Mouse (Mus musculus) small intestine, adult 2 months (tissue): Measurements from ENCODE around the gene Gm5737. TPM values are rescaled to one million over a fixed set of nuclear protein-coding genes. Genes with fewer than 3 reads are reported as not detected.

Source experiments
- H3K27ac ChIP-seq: fragments of 200-500 bp; 2 replicates; pipeline ENCODE4 v1.5.1; 2012; ENCODE audit warnings: low read depth, low read length, control low read depth, inconsistent platforms; ENCODE audit not compliant: insufficient read depth
- H3K27me3 ChIP-seq: fragments of 200-500 bp; 2 replicates; pipeline ENCODE4 v1.6.1; 2012; ENCODE audit warnings: mild to moderate bottlenecking, moderate library complexity, low read length, inconsistent platforms; ENCODE audit not compliant: control insufficient read depth, insufficient read depth
- H3K36me3 ChIP-seq: fragments of 200-500 bp; 2 replicates; pipeline ENCODE4 v1.6.1; 2012; ENCODE audit warnings: mild to moderate bottlenecking, low read length, control low read depth, inconsistent platforms; ENCODE audit not compliant: control insufficient read depth, insufficient read depth
- H3K4me1 ChIP-seq: fragments of 200-500 bp; 2 replicates; pipeline ENCODE4 v1.6.1; 2012; ENCODE audit warnings: low read length, inconsistent platforms, mixed read lengths; ENCODE audit not compliant: control insufficient read depth, insufficient read depth, insufficient read length
- H3K4me3 ChIP-seq: fragments of 200-500 bp; 2 replicates; pipeline ENCODE4 v1.5.1; 2012; ENCODE audit warnings: low read depth, mild to moderate bottlenecking, control low read depth, inconsistent platforms, low read length, moderate library complexity
- CTCF ChIP-seq: fragments of 200-500 bp; IDR thresholded peaks from 2 replicates; pipeline ENCODE4 v1.5.1; 2012; ENCODE audit warnings: low read depth, mild to moderate bottlenecking, control low read depth, inconsistent platforms, low read length, moderate library complexity, mixed read lengths; ENCODE audit not compliant: insufficient replicate concordance, insufficient read length; ENCODE audit errors: extremely low read depth
- POLR2A ChIP-seq: fragments of 200-500 bp; IDR thresholded peaks from 2 replicates; pipeline ENCODE4 v1.6.1; 2012; ENCODE audit warnings: low read depth, mild to moderate bottlenecking, control low read depth, inconsistent platforms, low read length, moderate library complexity
- WGBS: fragments of 180-500 bp; shearing (Covaris S2); methylation state at CpG from one replicate; pipeline ENCODE4 v1.1.7; 2018; 5-methylcytosine and 5-hydroxymethylcytosine counted together
- polyA plus RNA-seq: library from polyadenylated mRNA; depleted of rRNA; stranded (reverse); fragments of >200 nt; gene quantifications from 2 replicates; pipeline ENCODE4 v1.2.3, GENCODE M21; 2012

Gm5737 gene
- polyA plus RNA-seq, 1 experiment = not detected

- Histone ChIP-seq H3K4me3 (peak overlapping the region; percentile 23; the same call in 1 of the 2 replicates), H3K27ac (no peak overlapping the region), H3K36me3 (no peaks in the 10 kb centered on the region), H3K4me1 (peaks cover 3% of the 10 kb centered on the region; the same call in 1 of the 2 replicates), H3K27me3 (0 out of 2 replicates have a peak, but pooled peaks cover 4% of the 10 kb centered on the region)
- TF ChIP-seq CTCF = no peak
- no peak for TF ChIP-seq POLR2A
- 8% methylated on average over 27 of the region's 27 CpGs for WGBS
Measured at GRCm38 (mm10) chr7:120809705-120810104, 2.5 kb upstream of the Gm5737 start.

DNA sequence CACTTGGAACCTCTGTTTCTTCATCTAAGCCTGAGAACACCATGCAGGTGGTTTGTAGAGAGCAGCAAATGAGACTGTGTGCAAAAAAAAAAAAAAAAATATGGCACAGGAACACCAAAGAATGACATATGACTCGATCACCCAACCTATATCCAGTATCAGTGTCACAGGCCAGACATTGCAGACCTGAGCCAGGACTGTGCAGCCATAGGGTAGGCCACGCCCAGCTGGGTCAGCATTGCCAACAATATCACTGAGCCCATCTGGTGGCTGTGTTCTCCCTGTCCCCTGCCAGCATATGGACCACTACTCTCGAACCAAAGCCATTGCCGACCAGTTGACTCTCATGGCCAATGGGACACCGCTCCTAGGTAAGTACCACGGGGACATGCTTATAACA, 5.4 kb downstream of the Gm5737 start:
- WGBS = 81% methylated on average over 6 of the region's 6 CpGs
- Histone ChIP-seq H3K27me3 (no peaks in the 10 kb centered on the region), H3K4me1 (no peaks in the 10 kb centered on the region), H3K4me3 (no peak overlapping the region), H3K27ac (no peak overlapping the region), H3K36me3 (no peaks in the 10 kb centered on the region)
- TF ChIP-seq CTCF = no peak
- TF ChIP-seq POLR2A = no peak

DNA sequence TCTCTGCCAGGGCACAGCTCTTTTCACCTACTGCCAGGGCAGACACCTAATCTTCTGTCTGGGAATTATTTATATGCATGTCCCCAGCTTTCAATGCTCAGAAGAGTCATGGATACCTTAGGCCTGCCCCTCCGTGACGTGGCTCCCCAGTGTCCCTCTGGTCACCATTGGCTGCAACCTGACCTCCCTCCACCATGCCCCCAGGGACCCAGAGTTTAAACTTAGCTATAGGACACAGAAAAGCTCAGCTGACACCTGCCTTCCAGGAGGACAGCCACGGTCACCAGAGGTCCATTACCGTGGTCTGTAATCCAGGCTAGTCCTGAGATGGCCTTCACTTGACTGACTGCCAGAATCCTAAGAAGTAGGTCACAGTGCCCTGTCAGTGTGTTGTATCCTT, 7.2 kb downstream of the Gm5737 start:
- TF ChIP-seq POLR2A (no peak), CTCF (no peak)
- Histone ChIP-seq H3K4me1 (no peaks in the 10 kb centered on the region), H3K36me3 (no peaks in the 10 kb centered on the region), H3K27me3 (no peaks in the 10 kb centered on the region), H3K4me3 (no peak overlapping the region), H3K27ac (no peak overlapping the region)
- 89% methylated on average over 4 of the region's 4 CpGs for WGBS

DNA sequence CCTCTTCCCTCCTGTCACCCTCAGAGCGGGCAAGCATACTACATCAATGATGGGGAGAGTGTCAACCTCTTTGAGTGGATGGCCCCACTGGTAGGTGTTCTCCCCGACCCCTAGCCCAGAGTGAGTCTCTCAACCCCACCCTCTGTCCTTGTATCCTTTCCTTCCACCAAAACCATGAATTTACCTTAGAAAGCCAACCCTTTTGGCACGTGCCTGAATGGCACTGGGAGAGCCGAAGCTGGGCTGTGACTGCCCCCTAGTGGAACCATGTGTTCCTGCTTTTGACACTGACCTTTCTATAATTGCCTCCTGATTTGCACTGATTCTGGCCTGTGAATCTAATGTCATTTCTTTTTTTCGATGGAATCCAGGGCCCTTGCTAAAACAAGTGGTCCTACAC, 11.1 kb downstream of the Gm5737 start:
- no peaks in the 10 kb centered on the region for H3K4me1 ChIP-seq
- 22% methylated on average over 5 of the region's 5 CpGs for WGBS
- TF ChIP-seq CTCF = peak; percentile 84; the same call in 1 of the 2 replicates
- no peak for TF ChIP-seq POLR2A
- no peak overlapping the region for H3K27ac ChIP-seq
- H3K27me3 ChIP-seq = no peaks in the 10 kb centered on the region
- H3K36me3 ChIP-seq = no peaks in the 10 kb centered on the region
- H3K4me3 ChIP-seq = no peak overlapping the region

DNA sequence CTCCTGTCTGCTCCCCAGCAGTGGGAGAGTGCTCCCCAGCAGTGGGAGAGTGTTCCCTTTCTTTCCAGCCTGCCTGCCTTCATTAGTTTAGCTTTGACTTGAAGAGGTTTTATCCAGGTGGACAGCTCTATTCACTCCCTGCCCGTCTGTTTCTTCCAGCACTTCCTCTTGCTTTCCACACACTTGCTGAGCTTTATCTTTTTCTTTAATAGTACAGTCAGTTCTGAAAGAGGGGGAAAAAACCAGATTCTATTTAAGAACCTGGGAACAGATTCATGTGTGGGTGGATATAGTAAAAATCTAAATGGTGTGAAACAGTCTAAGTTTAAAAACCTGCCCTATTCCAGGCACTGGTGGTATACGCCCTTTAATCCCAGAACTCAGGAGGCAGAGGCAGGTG, 12.9 kb downstream of the Gm5737 start:
- no peaks in the 10 kb centered on the region for H3K4me1 ChIP-seq
- no peak overlapping the region for H3K27ac ChIP-seq
- TF ChIP-seq CTCF = no peak
- TF ChIP-seq POLR2A = no peak
- no peaks in the 10 kb centered on the region for H3K36me3 ChIP-seq
- no peaks in the 10 kb centered on the region for H3K27me3 ChIP-seq
- WGBS = 71% methylated on average over 2 of the region's 2 CpGs
- H3K4me3 ChIP-seq = no peak overlapping the region

DNA sequence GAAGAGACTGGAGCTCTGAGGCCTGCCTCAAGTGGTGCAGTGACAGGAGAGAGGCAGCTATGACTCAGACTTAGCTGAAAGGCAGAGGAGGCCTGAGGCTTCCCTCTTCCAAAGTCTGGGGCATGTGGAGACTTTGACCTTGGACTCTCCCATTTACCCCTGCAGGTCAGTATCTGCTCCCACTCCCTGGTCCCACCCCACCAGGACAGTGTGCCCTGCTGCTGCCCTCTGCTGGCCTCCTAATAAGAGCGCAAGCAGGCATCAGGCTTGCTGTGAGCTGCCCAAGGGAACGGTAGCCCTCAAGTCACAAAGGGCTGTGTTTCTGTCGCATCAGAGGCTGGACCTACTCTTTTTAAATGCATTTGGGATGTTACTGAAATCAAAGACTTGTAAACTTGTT, 14.2 kb downstream of the Gm5737 start:
- Histone ChIP-seq H3K27me3 (no peaks in the 10 kb centered on the region), H3K27ac (no peak overlapping the region), H3K36me3 (no peaks in the 10 kb centered on the region), H3K4me3 (no peak overlapping the region), H3K4me1 (peaks cover 2% of the 10 kb centered on the region; the same call in 1 of the 2 replicates)
- TF ChIP-seq POLR2A (no peak), CTCF (peak; percentile 66; the same call in 1 of the 2 replicates)
- 15% methylated on average over 3 of the region's 3 CpGs for WGBS

DNA sequence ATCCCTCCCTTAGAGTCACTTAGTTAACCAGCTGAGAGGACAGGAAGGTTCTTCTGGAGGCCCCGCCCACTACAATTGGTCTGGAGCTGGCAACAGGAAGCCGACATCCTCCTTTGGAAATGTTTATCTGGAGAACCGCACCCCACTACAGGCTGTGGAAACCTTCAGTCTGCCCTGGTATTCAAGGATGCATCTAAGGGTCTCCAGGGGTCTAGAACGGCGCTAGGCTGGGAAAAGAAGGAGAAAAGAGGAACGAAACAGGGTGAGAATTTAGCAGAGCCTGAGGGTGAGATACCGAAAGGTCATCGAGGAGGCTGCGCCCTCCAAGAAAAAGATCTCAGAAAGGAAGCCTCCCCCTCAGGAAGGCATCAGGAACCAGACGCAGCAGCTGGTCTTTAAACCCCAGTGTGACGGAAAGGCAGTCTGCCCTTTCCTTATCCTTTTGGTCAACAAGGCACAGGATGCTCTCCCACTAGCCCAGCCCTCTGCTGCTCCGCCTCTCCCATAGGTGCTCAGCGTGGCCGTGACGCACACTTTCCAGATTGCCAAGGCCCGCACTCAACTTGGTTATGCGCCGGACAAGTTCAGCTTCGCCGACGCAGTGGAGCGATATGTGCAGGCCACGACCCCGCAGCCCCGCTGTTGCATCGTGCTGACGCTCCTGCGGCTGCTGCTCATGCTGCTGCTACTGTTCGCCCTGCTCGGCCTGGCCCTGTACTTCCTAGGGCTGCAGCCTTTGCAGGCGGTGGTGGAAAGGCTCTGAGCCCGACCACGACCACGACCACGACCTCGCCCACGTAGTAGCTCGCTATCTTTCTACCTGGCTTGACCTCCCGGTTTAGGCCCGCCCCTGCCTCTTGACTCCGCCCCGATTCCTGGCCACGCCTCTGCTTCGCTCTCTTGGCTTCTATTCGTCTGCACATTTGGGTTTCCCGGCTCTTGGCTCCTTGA, 18.5 kb downstream of the Gm5737 start:
- no peaks in the 10 kb centered on the region for H3K27me3 ChIP-seq
- H3K4me1 ChIP-seq = peaks cover 3% of the 10 kb centered on the region; the same call in 1 of the 2 replicates
- TF ChIP-seq POLR2A = no peak; the same call in 1 of the 2 replicates
- no peak for TF ChIP-seq CTCF
- H3K36me3 ChIP-seq = no peaks in the 10 kb centered on the region
- WGBS = under 1% methylated on average over 46 of the region's 46 CpGs
- peak overlapping the region; percentile 81 for H3K27ac ChIP-seq
- H3K4me3 ChIP-seq = peak overlapping the region; percentile 88
